Mouse (Mus musculus) embryonic facial prominence, embryonic 15.5 days (tissue): ENCODE measurements at regions not wholly inside any gene's neighbourhood (a gene's known extent, or its start where the extent isn't known, plus 50 kb on each side); places are given as distances from the start of the nearest gene placed in this dataset.

Experiments
- ATAC-seq: fragments of 200-750 bp; cut with Nextera tagmentation; 2 replicates; pipeline ENCODE4 v1.8.0; 2017; ENCODE audit warnings: low read depth, moderate TSS enrichment; ENCODE audit not compliant: insufficient number of reproducible peaks, low FRiP score, low TSS enrichment
- H3K27ac ChIP-seq: fragments of 300-500 bp; sonication (generic); replicated peaks from 2 replicates; pipeline ENCODE4 v1.5.1; 2015; ENCODE audit warnings: mild to moderate bottlenecking, inconsistent platforms
- H3K27me3 ChIP-seq: fragments of 300-500 bp; sonication (generic); 2 replicates; pipeline ENCODE4 v1.6.1; 2015; ENCODE audit warnings: inconsistent platforms
- H3K36me3 ChIP-seq: fragments of 300-500 bp; sonication (generic); 2 replicates; pipeline ENCODE4 v1.6.1; 2015; ENCODE audit warnings: mild to moderate bottlenecking, inconsistent platforms
- H3K4me1 ChIP-seq: fragments of 300-500 bp; sonication (generic); 2 replicates; pipeline ENCODE4 v1.6.1; 2015; ENCODE audit warnings: inconsistent platforms
- H3K4me2 ChIP-seq: fragments of 300-500 bp; sonication (generic); replicated peaks from 2 replicates; pipeline ENCODE4 v1.6.1; 2015; ENCODE audit warnings: mild to moderate bottlenecking, inconsistent platforms
- H3K4me3 ChIP-seq: fragments of 300-500 bp; sonication (generic); replicated peaks from 2 replicates; pipeline ENCODE4 v1.5.1; 2015; ENCODE audit warnings: mild to moderate bottlenecking, inconsistent platforms
- H3K9ac ChIP-seq: fragments of 300-500 bp; sonication (generic); 2 replicates; pipeline ENCODE4 v1.6.1; 2015; ENCODE audit warnings: inconsistent platforms
- H3K9me3 ChIP-seq: fragments of 300-500 bp; sonication (generic); replicated peaks from 2 replicates; pipeline ENCODE4 v1.6.1; 2016; ENCODE audit warnings: inconsistent platforms
- whole genome bisulfite sequencing: fragments of 180-500 bp; shearing (Covaris S2); methylation state at CpG from one replicate; pipeline ENCODE4 v1.1.7; 2015; 5-methylcytosine and 5-hydroxymethylcytosine counted together

DNA sequence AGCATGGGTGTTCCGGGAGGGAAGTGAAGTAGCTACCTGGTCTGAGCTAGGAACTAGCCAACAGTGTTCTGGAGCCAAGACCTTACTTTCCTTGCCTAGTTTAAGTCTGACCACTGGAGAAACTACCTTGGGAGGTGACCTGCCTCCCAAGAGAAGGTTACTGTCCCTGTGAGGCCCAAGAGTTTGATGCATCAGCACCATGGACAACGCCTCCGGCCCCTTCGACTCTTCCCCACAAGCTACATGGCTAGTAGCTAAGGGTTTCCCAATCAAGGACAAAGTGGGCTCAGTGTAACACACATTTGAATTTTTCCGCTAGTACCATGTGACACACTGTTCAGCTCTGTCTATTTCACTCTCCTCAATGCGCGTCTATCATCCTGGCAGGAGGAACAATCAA, 171.7 kb upstream of the Zdhhc25 start:
- Histone ChIP-seq H3K27me3 (no peaks in the 10 kb centered on the region), H3K9me3 (no peaks in the 10 kb centered on the region), H3K36me3 (no peaks in the 10 kb centered on the region), H3K9ac (no peak overlapping the region), H3K4me3 (no peak overlapping the region), H3K4me1 (no peaks in the 10 kb centered on the region), H3K4me2 (no peak overlapping the region), H3K27ac (no peak overlapping the region)
- ATAC-seq: no peak
- 63% methylated on average over 7 of the region's 7 CpGs for WGBS

DNA sequence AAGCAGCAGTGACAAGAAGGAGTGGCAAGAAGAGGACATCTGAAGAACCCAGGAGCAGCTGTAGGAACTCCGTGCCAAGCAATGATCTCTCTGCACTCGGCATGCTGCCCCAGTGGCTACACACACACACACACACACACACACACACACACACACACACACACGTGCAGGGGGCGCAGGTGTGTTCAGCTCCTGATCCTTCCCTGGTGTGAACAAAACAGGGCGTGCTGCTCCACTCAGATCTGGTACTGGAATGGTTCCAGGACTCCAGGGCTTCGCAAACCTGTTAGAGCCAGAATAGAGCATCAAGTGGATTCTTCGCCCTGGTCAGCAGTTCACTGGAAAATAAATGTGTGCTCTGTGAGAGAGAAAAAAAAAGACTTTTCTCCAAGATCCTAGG, 169.2 kb upstream of the Zdhhc25 start:
- H3K4me2 ChIP-seq: no peak overlapping the region
- no peak overlapping the region for H3K9ac ChIP-seq
- H3K36me3 ChIP-seq: no peaks in the 10 kb centered on the region
- no peaks in the 10 kb centered on the region for H3K27me3 ChIP-seq
- no peaks in the 10 kb centered on the region for H3K4me1 ChIP-seq
- WGBS: 76% methylated on average over 7 of the region's 7 CpGs
- ATAC-seq: no peak
- H3K9me3 ChIP-seq: no peaks in the 10 kb centered on the region
- H3K4me3 ChIP-seq: no peak overlapping the region
- H3K27ac ChIP-seq: no peak overlapping the region

DNA sequence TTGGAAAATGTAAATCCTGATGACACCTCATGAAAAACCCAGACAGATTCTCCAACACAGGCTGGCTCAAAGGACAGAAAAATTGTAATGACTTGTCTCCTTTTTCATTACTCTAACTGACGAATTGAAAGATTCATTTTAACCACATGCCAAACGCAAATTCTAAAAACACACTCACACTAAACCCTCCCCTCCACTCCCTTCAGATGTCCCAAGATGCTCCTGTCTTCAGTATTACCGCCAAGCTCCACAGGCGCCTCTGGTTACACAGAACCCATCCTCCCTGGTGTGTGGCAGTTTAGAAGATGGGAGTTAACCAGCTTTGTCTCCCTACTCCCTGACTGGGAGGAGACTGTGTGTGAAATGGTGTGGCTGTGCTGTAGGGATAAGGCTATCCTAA, 151.8 kb upstream of the Zdhhc25 start:
- H3K27ac ChIP-seq: no peak overlapping the region
- H3K36me3 ChIP-seq: no peaks in the 10 kb centered on the region
- H3K9ac ChIP-seq: no peak overlapping the region
- no peaks in the 10 kb centered on the region for H3K4me1 ChIP-seq
- no peak for ATAC-seq
- H3K9me3 ChIP-seq: no peaks in the 10 kb centered on the region
- 73% methylated on average over 4 of the region's 4 CpGs for WGBS
- no peak overlapping the region for H3K4me2 ChIP-seq
- no peaks in the 10 kb centered on the region for H3K27me3 ChIP-seq
- H3K4me3 ChIP-seq: no peak overlapping the region

DNA sequence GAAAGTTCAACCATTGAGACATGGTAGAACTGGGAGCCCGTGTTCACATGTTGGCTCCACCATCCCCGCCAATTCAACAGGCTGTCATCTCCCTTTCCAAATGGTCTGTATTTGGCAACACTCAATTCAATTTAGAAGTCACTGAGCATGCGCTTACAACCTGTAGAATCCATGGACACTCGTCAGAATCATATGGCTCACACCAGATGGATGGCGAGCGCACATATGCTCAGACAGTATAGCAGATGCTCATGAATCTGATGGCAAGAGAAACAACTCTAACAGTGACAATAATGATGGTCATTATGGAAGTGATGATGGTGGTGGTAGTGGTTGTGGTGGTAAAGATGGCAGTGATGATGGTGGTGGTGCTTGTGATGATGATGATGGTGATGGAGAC, 148.9 kb upstream of the Zdhhc25 start:
- no peaks in the 10 kb centered on the region for H3K4me1 ChIP-seq
- H3K4me2 ChIP-seq: no peak overlapping the region
- 88% methylated on average over 6 of the region's 6 CpGs for WGBS
- H3K36me3 ChIP-seq: no peaks in the 10 kb centered on the region
- H3K4me3 ChIP-seq: no peak overlapping the region
- H3K9ac ChIP-seq: no peak overlapping the region
- H3K9me3 ChIP-seq: no peaks in the 10 kb centered on the region
- H3K27me3 ChIP-seq: no peaks in the 10 kb centered on the region
- no peak overlapping the region for H3K27ac ChIP-seq
- no peak for ATAC-seq

DNA sequence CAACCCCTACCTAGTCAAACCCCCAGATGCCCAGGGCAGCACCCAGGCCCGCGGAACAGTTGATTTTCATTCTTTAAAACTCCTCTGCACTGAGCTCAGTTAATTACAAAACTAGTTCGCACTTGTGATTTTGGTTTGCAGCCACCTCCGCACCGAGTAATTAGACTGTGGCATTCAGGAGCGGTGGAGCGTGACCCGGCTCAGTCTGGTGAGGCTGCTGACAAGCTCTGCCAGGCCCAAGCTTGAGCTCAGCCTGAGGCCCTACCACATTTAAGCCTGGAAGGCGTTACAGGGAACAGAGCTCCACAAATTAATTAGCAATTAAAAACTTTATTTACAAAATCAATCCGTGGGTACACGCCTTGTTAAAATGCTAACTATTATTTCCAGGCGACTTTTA, 132.0 kb upstream of the Zdhhc25 start:
- 27% methylated on average over 12 of the region's 12 CpGs for WGBS
- H3K9ac ChIP-seq: no peak overlapping the region
- H3K4me1 ChIP-seq: no peaks in the 10 kb centered on the region
- H3K4me3 ChIP-seq: no peak overlapping the region
- no peak overlapping the region for H3K4me2 ChIP-seq
- H3K27ac ChIP-seq: no peak overlapping the region
- no peaks in the 10 kb centered on the region for H3K36me3 ChIP-seq
- ATAC-seq: no peak
- H3K9me3 ChIP-seq: no peaks in the 10 kb centered on the region
- H3K27me3 ChIP-seq: no peaks in the 10 kb centered on the region

DNA sequence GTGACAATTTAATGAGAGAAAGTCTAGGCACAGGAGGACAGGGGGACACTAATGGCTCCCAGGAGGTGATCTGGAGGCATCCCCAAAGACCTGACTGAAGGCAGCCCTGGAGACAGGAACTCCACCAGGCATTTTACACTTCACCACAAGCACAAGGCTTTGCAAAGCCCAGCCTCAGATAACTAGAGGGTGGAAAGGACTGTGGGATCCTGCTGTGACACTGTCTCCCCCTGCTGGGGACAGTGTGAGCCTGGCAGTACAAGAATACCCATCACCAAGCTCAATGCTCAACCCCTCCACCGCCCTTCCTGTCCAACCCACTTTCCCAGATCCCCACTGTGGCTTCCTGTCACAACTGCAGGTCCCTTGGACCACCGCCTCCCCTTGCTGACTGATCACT, 131.3 kb upstream of the Zdhhc25 start:
- H3K36me3 ChIP-seq: no peaks in the 10 kb centered on the region
- ATAC-seq: peak; percentile 39; the same call in 1 of the 2 replicates
- WGBS: 33% methylated on average over 2 of the region's 2 CpGs
- H3K27ac ChIP-seq: no peak overlapping the region
- H3K9ac ChIP-seq: no peak overlapping the region
- no peak overlapping the region for H3K4me2 ChIP-seq
- no peaks in the 10 kb centered on the region for H3K9me3 ChIP-seq
- H3K27me3 ChIP-seq: no peaks in the 10 kb centered on the region
- no peak overlapping the region for H3K4me3 ChIP-seq
- no peaks in the 10 kb centered on the region for H3K4me1 ChIP-seq

DNA sequence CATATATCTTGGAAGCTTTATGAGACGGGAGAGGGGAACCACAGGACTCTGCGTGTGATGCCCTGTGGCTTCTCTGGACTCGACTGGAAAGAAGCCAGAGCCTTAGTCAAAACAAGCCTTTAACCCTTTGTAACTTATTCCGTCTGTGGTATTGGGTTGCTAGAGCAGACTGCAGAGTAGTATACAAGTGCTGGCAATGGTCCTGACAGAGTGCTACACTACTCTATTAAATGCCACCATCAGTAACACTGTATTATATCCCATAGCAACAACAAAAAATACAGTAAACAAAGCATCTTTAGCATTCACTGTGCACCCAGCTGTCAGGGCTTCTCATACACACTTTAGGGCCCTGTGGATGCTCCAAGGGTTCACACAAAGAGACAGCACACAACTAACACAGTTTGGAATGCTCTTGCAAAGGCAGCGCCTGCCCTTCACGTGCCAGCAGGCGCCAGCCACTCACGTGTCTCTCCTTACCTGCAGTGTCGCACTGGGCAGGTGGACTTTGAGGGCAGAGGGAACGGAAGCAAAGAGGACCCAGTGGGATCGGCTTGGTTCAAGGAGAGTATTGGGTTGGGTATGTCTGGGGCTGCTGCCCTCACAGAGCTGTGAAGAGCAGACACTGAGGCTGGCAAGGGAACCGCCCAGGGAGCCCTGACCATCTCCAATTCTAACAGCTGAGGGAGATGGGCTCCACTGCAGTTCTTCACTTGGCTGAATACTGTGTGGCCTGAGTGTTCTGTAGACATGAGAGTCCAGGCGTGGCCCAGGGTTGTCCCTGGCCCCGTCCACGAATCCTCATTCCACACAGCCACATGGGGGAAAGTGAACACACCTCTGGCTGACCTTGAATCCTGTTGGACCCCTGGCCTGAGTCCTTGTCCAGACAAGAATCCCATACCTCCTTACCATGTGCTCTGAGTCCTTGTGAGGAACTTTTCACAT, 130.3 kb upstream of the Zdhhc25 start:
- no peak for ATAC-seq
- H3K4me2 ChIP-seq: no peak overlapping the region
- no peak overlapping the region for H3K27ac ChIP-seq
- H3K4me1 ChIP-seq: no peaks in the 10 kb centered on the region
- no peak overlapping the region for H3K9ac ChIP-seq
- H3K27me3 ChIP-seq: no peaks in the 10 kb centered on the region
- 68% methylated on average over 15 of the region's 15 CpGs for WGBS
- no peaks in the 10 kb centered on the region for H3K36me3 ChIP-seq
- no peaks in the 10 kb centered on the region for H3K9me3 ChIP-seq
- no peak overlapping the region for H3K4me3 ChIP-seq

DNA sequence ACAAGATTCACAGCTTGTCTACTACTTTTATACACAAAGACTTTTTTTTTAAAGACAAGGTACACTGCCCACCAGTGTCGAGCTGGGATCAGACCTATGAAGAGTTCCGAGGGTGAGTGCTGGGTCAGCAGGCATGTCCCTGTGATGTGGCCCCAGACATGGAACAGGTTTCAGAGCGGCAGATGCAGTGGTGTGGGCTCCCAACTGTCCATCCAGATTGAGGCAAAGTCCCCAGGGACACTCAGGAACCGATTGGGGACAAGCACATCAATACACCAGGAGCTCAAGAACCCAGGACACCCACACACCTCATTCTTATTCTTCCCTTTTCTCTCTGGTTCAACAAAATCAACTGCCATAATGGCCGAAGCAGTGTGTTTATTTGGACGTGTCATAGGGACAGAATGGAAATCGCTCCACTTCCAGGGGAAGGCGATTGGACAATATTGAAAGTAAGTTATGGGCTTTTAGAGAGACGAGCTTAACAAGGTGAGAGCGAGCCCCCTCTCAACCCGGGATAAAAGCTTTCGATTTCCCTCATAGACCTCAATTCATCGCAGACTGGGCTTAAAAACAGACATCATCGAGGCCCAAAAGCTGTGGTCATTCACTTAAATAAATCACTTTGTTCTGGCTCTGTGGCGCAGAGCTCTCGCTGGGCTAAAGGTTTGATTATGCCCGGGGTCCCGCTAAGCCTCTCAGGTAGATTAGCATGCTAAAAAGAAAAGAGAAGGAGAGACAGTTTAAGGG, 127.6 kb upstream of the Zdhhc25 start:
- no peaks in the 10 kb centered on the region for H3K9me3 ChIP-seq
- no peaks in the 10 kb centered on the region for H3K4me1 ChIP-seq
- ATAC-seq: no peak
- no peak overlapping the region for H3K4me3 ChIP-seq
- no peak overlapping the region for H3K4me2 ChIP-seq
- H3K27ac ChIP-seq: no peak overlapping the region
- WGBS: 68% methylated on average over 18 of the region's 18 CpGs
- H3K36me3 ChIP-seq: no peaks in the 10 kb centered on the region
- no peaks in the 10 kb centered on the region for H3K27me3 ChIP-seq
- H3K9ac ChIP-seq: no peak overlapping the region

DNA sequence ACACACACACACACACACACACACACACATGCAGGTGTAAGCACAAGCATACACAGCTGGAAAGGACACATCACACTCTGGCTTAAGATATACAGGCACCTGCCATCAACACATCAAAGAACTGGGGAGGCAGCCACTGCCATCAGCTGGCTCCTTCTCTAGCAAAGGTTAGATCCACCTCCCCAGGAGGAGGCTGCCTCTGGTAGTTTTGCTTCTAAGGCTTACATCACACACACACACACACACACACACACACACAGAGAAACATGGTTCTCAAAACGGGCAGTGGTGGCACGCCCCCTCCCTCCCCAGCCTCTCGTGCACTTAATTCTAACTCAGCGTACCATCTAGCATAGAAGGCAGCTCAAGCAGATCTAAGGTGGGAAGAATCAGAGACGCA, 126.9 kb upstream of the Zdhhc25 start:
- Histone ChIP-seq H3K4me2 (no peak overlapping the region), H3K27me3 (no peaks in the 10 kb centered on the region), H3K27ac (no peak overlapping the region), H3K4me1 (no peaks in the 10 kb centered on the region), H3K9ac (no peak overlapping the region), H3K9me3 (no peaks in the 10 kb centered on the region), H3K4me3 (no peak overlapping the region), H3K36me3 (no peaks in the 10 kb centered on the region)
- ATAC-seq: no peak
- 71% methylated on average over 5 of the region's 5 CpGs for WGBS

DNA sequence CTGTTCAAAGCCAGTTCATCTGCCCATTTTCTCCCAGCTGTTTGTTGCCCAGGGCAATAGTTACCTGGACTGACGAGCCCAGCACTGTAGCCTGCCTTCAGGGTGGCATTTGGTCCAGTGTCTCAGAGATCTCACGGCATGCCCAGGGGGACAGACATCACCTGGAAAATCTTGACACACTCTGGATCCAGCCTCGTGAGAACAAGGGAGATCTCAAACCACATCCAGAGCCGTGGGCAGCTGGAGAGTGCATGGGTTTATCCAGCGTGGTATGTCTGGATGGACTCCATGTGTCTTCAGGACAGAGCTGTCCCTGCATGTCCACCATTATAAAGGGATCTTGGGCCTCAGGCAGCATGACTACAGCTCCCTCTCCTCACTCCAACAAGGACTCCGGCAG, 116.6 kb upstream of the Zdhhc25 start:
- Histone ChIP-seq H3K27ac (no peak overlapping the region), H3K9ac (no peak overlapping the region), H3K4me3 (no peak overlapping the region), H3K36me3 (no peaks in the 10 kb centered on the region), H3K27me3 (no peaks in the 10 kb centered on the region), H3K4me1 (no peaks in the 10 kb centered on the region), H3K9me3 (no peaks in the 10 kb centered on the region), H3K4me2 (no peak overlapping the region)
- 69% methylated on average over 6 of the region's 6 CpGs for WGBS
- no peak for ATAC-seq

DNA sequence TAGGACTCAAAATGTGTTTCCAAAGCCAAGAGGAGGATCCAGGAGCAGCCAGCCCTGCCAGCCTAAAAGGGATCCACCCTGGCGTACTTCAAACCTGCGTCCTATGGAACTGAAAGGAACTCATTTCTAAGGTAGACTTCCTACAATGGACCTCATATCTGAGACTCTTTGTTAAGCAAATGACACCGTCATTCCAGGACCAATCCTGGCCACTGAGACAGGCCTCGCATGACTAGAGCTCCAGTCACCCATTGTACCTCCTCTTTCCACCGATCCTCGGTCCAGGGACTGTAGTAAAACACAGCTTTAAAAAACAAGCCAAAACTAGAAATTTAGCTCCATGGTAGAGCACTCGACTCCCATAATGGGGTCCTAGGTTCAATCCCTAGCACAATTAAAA, 110.4 kb upstream of the Zdhhc25 start:
- WGBS: 93% methylated on average over 7 of the region's 7 CpGs
- Histone ChIP-seq H3K4me1 (no peaks in the 10 kb centered on the region), H3K27ac (no peak overlapping the region), H3K4me3 (no peak overlapping the region), H3K27me3 (no peaks in the 10 kb centered on the region), H3K4me2 (no peak overlapping the region), H3K36me3 (no peaks in the 10 kb centered on the region), H3K9me3 (no peaks in the 10 kb centered on the region), H3K9ac (no peak overlapping the region)
- ATAC-seq: no peak
